Mouse (Mus musculus): ENCODE data around the gene Cfd. TPM values are rescaled to one million over a fixed set of nuclear protein-coding genes. Genes with fewer than 3 reads are reported as not detected.

Cfd gene
- polyA plus RNA-seq, 1 experiment, result 48.6 TPM

DNA sequence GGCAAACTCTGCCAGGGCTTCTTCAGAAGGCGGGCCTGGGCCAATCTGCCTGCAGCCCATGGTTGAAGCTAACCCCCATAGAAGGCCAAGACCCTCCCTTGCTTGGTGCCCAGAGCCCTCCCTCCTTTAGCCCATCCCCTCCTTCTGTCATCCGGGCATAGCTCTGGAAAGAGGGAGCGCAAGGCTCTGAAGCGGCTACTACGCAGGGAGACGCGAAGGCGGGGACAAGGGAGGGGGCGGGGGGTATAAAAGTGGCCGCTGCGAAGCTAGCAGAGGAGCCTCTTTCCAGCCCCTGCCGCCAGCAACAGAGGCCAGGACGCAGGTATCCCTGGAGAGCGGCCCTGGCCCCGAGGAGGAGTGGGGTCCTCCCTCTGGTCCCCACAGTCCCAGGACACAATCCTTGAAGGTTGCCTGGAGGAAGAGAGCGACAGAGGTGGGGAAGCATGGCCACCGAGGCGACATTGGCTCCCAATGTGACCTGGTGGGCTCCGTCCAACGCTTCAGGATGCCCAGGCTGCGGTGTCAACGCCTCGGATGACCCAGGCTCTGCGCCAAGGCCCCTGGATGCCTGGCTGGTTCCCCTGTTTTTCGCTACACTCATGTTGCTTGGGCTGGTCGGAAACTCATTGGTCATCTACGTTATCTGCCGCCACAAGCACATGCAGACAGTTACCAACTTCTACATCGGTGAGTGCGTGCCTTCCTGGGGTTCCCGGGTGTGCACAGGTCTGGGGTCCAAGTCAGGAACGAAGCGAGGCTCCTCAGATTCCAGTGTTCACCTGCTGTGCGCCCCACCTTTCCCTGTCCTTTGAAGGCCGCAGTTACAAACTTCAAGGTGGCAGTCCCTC is 27.8 kb downstream of the Cfd start:
- peak overlapping the region; percentile 48 for H3K4me3 ChIP-seq (ENCODE audit: low read depth, low read length)
- no peak overlapping the region for H3K27ac ChIP-seq (ENCODE audit: insufficient read depth, low read depth, low read length)
- WGBS, result 60% methylated on average over 35 of the region's 35 CpGs
- H3K27me3 ChIP-seq (ENCODE audit: control insufficient read depth, insufficient read depth, low read length), result peaks cover 12% of the 10 kb centered on the region; the same call in 1 of the 2 replicates
- H3K4me1 ChIP-seq (ENCODE audit: control insufficient read depth, insufficient read depth, insufficient read length, low read length), result peaks cover 30% of the 10 kb centered on the region
- no peaks in the 10 kb centered on the region for H3K36me3 ChIP-seq (ENCODE audit: control insufficient read depth, insufficient read depth, low read length)
- TF ChIP-seq POLR2A (IDR thresholded peaks at IDR 0.05; ENCODE audit: low read depth, low read length) (no peak), CTCF (IDR thresholded peaks at IDR 0.05; ENCODE audit: extremely low read depth, insufficient read length, insufficient replicate concordance, low read depth, low read length) (no peak)

DNA sequence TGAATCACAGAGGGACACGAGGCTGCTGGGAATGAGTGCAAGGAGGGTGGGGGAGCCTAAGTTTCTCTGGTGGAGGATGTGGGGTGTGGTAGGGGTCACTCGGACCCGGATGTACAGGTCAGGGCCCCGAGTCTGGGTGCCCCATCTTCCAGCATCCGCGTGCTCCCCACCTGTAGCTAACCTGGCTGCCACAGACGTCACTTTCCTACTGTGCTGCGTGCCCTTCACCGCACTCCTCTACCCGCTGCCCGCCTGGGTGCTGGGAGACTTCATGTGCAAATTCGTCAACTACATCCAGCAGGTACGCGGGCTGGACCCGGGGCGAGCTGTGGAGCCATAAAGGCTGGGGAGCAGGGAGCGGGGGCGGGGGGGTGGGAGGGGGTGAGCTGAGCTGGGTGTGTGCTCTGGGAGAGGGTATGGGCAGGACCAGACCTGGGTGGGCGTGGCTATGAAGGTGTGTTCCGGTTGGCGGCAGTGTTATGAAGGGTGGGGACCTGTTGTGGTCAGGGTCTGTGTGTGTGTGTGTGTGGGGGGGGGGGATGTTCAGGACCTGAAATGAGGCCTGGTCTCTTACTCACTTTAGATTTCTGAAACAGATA is 28.7 kb downstream of the Cfd start:
- H3K27ac ChIP-seq (ENCODE audit: insufficient read depth, low read depth, low read length), result no peak overlapping the region
- WGBS, result 12% methylated on average over 21 of the region's 21 CpGs
- H3K4me1 ChIP-seq (ENCODE audit: control insufficient read depth, insufficient read depth, insufficient read length, low read length), result peaks cover 28% of the 10 kb centered on the region
- H3K36me3 ChIP-seq (ENCODE audit: control insufficient read depth, insufficient read depth, low read length), result no peaks in the 10 kb centered on the region
- no peak for TF ChIP-seq POLR2A (IDR thresholded peaks at IDR 0.05; ENCODE audit: low read depth, low read length)
- peaks cover 12% of the 10 kb centered on the region; the same call in 1 of the 2 replicates for H3K27me3 ChIP-seq (ENCODE audit: control insufficient read depth, insufficient read depth, low read length)
- 0 out of 2 replicates have a peak overlapping the region, but pooled peaks have one; percentile 4 for H3K4me3 ChIP-seq (ENCODE audit: low read depth, low read length)

DNA sequence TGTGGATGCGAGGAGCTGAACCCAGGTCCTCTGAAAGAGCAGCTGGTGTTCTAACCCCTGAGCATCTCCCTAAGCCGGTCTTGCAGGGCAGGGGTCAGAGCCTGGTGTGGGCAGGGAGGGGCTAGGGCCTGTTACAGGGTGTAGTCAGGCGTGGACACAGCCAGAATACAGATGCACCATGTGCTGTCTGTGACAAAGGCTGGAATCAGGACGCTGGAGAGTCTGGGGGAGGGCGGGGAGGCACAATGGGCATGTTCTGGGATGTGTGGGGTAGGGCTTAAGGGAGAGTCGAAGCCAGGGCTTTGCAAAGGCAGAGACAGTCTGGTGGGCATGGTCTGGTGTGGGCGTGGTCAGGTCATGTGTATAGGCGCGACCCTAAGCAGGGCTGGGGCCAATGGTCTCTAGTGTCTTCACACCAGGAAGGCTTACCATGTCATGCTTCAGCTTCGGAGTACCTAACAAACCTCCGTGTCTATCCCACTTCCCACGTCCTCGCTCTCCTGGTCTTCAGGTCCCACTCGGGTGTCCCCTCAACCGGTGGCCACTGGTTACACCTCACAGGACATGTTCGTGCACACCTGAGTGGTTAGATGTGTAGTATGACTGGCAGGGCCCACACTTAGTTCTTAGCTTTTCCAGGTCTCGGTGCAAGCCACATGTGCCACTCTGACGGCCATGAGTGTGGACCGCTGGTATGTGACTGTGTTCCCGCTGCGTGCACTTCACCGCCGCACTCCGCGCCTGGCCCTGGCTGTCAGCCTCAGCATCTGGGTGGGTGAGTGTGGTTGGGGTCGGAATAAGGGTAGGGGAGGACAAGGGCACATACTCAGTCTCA is 29.6 kb downstream of the Cfd start:
- Histone ChIP-seq H3K36me3 (ENCODE audit: control insufficient read depth, insufficient read depth, low read length) (no peaks in the 10 kb centered on the region), H3K4me3 (ENCODE audit: low read depth, low read length) (no peak overlapping the region), H3K4me1 (ENCODE audit: control insufficient read depth, insufficient read depth, insufficient read length, low read length) (peaks cover 22% of the 10 kb centered on the region), H3K27me3 (ENCODE audit: control insufficient read depth, insufficient read depth, low read length) (peaks cover 12% of the 10 kb centered on the region; the same call in 1 of the 2 replicates), H3K27ac (ENCODE audit: insufficient read depth, low read depth, low read length) (no peak overlapping the region)
- no peak for TF ChIP-seq CTCF (IDR thresholded peaks at IDR 0.05; ENCODE audit: extremely low read depth, insufficient read length, insufficient replicate concordance, low read depth, low read length)
- no peak for TF ChIP-seq POLR2A (IDR thresholded peaks at IDR 0.05; ENCODE audit: low read depth, low read length)
- 42% methylated on average over 26 of the region's 26 CpGs for WGBS

DNA sequence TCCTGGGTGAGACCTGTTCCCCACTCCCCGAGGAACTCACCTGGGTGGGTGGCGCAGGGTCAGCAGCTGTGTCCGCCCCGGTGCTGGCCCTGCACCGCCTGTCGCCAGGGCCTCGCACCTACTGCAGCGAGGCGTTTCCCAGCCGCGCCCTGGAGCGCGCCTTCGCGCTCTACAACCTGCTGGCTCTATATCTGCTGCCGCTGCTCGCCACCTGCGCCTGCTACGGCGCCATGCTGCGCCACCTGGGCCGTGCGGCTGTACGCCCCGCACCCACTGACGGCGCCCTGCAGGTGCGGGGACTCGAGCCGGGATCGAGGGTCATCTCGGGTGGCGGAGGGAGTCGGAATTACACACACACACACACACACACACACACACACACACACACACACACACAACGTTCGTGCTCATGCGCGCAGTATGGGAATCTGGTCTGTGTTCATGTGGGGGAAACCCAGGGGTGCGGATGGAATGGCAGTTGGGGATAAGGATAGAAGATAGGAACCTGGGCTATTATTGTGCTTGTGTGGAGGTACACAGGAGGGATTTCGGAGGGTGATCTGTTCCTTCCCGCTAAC is 30.4 kb downstream of the Cfd start, which contains the start of gene R3hdm4:
TSS of gene R3hdm4 (minus strand) at position 251 of the 578 bp plus-strand sequence.
- Histone ChIP-seq H3K4me3 (ENCODE audit: low read depth, low read length) (peak within 1 kb of the TSS; percentile 35), H3K4me1 (ENCODE audit: control insufficient read depth, insufficient read depth, insufficient read length, low read length) (peaks cover 19% of the 10 kb centered on the region), H3K36me3 (ENCODE audit: control insufficient read depth, insufficient read depth, low read length) (no peaks in the 10 kb centered on the region), H3K27me3 (ENCODE audit: control insufficient read depth, insufficient read depth, low read length) (peaks cover 12% of the 10 kb centered on the region; the same call in 1 of the 2 replicates), H3K27ac (ENCODE audit: insufficient read depth, low read depth, low read length) (no peak within 1 kb of the TSS)
- no peak for TF ChIP-seq POLR2A (IDR thresholded peaks at IDR 0.05; ENCODE audit: low read depth, low read length)
- no peak for TF ChIP-seq CTCF (IDR thresholded peaks at IDR 0.05; ENCODE audit: extremely low read depth, insufficient read length, insufficient replicate concordance, low read depth, low read length)
- 2% methylated on average over 41 of the region's 41 CpGs for WGBS

DNA sequence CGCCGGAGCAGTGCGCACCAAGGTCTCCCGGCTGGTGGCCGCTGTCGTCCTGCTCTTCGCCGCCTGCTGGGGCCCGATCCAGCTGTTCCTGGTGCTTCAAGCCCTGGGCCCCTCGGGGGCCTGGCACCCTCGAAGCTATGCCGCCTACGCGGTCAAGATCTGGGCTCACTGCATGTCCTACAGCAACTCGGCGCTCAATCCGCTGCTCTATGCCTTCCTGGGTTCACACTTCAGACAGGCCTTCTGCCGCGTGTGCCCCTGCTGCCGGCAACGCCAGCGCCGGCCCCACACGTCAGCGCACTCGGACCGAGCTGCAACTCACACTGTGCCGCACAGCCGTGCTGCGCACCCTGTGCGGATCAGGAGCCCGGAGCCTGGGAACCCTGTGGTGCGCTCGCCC is 30.9 kb downstream of the Cfd start:
- peaks cover 20% of the 10 kb centered on the region for H3K4me1 ChIP-seq (ENCODE audit: control insufficient read depth, insufficient read depth, insufficient read length, low read length)
- TF ChIP-seq CTCF (IDR thresholded peaks at IDR 0.05; ENCODE audit: extremely low read depth, insufficient read length, insufficient replicate concordance, low read depth, low read length), result no peak
- TF ChIP-seq POLR2A (IDR thresholded peaks at IDR 0.05; ENCODE audit: low read depth, low read length), result no peak
- H3K36me3 ChIP-seq (ENCODE audit: control insufficient read depth, insufficient read depth, low read length), result no peaks in the 10 kb centered on the region
- H3K4me3 ChIP-seq (ENCODE audit: low read depth, low read length), result 0 out of 2 replicates have a peak overlapping the region, but pooled peaks have one; percentile 35
- 23% methylated on average over 34 of the region's 34 CpGs for WGBS
- H3K27me3 ChIP-seq (ENCODE audit: control insufficient read depth, insufficient read depth, low read length), result peaks cover 12% of the 10 kb centered on the region; the same call in 1 of the 2 replicates
- no peak overlapping the region for H3K27ac ChIP-seq (ENCODE audit: insufficient read depth, low read depth, low read length)

DNA sequence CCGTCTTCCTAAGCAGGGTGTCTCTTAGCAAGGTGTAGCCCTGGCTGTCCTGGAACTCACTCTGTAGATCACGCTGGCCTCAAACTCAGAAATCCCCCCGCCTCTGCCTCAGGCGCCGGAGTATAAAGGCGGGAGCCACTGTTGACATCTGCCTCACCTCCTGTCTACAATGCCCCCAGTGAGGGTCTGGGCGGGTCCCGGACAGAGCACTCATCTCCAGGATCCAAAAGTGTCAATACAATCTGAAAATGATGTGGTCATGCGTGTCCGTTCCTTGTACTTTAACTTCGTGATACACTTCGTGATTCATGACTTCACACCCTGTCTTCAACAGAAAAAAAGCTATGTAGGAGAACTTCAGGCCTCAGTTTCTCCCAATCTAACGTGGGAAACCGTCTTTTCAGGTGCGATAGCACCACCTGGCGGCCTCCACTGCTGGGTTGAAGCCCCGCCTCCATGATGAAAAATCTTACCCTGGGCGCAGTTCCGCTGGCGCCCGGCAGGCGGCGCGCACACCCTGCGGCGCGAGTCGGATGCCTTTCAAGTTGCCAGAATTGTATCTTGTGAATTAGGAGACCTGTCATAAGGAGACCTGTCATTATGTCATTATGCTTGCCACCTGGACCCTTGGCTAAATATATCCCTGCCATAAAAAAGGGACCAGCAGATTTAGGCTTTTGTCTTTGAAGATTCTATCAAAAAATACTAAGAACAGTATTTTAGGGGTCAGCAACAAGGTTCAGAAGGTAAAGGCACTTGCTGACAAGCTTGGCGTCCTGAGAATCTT is 34.5 kb downstream of the Cfd start:
- Histone ChIP-seq H3K36me3 (ENCODE audit: control insufficient read depth, insufficient read depth, low read length) (no peaks in the 10 kb centered on the region), H3K27me3 (ENCODE audit: control insufficient read depth, insufficient read depth, low read length) (peaks cover 18% of the 10 kb centered on the region), H3K4me1 (ENCODE audit: control insufficient read depth, insufficient read depth, insufficient read length, low read length) (peaks cover 16% of the 10 kb centered on the region), H3K27ac (ENCODE audit: insufficient read depth, low read depth, low read length) (peak overlapping the region; percentile 74), H3K4me3 (ENCODE audit: low read depth, low read length) (no peak overlapping the region)
- peak; percentile 100 for TF ChIP-seq CTCF (IDR thresholded peaks at IDR 0.05; ENCODE audit: extremely low read depth, insufficient read length, insufficient replicate concordance, low read depth, low read length)
- TF ChIP-seq POLR2A (IDR thresholded peaks at IDR 0.05; ENCODE audit: low read depth, low read length), result no peak
- 14% methylated on average over 29 of the region's 29 CpGs for WGBS

Data from small intestine, adult 2 months (tissue).